ENCODE assay signal across 20 mouse cellular contexts in genomic region chr16:17556907-17557306, GRCm38 (mm10). TPM values are rescaled to one million over a fixed set of nuclear protein-coding genes. Genes with fewer than 3 reads are reported as not detected.
"Had no signal": no experiment of that assay in that cellular context is flagged by ENCODE, and none has a peak within 500 bp of the region (broad histone marks: within the 10 kb centered on the region; RNA-seq: fewer than 3 reads in every experiment).

No protein-coding gene starts in this region.

- H3K36me3 ChIP-seq: liver, embryonic 15.5 days; lung, embryonic 15.5 days; midbrain, embryonic 13.5 days; midbrain, embryonic 15.5 days; neural tube, embryonic 12.5 days; stomach, embryonic 15.5 days had no signal

- DNase-seq: liver, postnatal 0 days; lung, adult 2 months; lung, postnatal 14 days; lung, postnatal 36 days; right cerebral cortex, postnatal 14 days; thymus, adult 18-20 months; thymus, postnatal 14 days; thymus, postnatal 36 days had no signal

- H3K27ac ChIP-seq: liver, embryonic 15.5 days; lung, embryonic 15.5 days; macrophage; midbrain, embryonic 13.5 days; midbrain, embryonic 15.5 days; neural tube, embryonic 12.5 days; stomach, embryonic 15.5 days; stomach, postnatal 0 days had no signal

- H3K4me2 ChIP-seq: liver, embryonic 15.5 days; lung, embryonic 15.5 days; midbrain, embryonic 11.5 days; midbrain, embryonic 13.5 days; midbrain, embryonic 15.5 days; neural tube, embryonic 12.5 days; stomach, embryonic 15.5 days had no signal

- H3K4me3 ChIP-seq: liver, embryonic 15.5 days; lung, embryonic 15.5 days; megakaryocyte, embryonic 14.5 days; midbrain, embryonic 13.5 days; midbrain, embryonic 15.5 days; neural tube, embryonic 12.5 days; stomach, embryonic 15.5 days had no signal

- H3K9me3 ChIP-seq: liver, embryonic 15.5 days; lung, embryonic 15.5 days; megakaryocyte, embryonic 14.5 days; midbrain, embryonic 13.5 days; midbrain, embryonic 15.5 days; neural tube, embryonic 12.5 days; stomach, embryonic 15.5 days had no signal

- H3K27me3 ChIP-seq: lung, embryonic 15.5 days; stomach, embryonic 15.5 days had no signal

- H3K9ac ChIP-seq: liver, embryonic 15.5 days; liver, postnatal 0 days; lung, embryonic 15.5 days; midbrain, embryonic 13.5 days; midbrain, embryonic 15.5 days; neural tube, embryonic 12.5 days; stomach, embryonic 15.5 days had no signal

- ATAC-seq: liver, postnatal 0 days; lung, postnatal 0 days; midbrain, embryonic 13.5 days; midbrain, embryonic 15.5 days had no signal

RNA-seq across cellular contexts. Expression of gene Lrrc74b, which starts 4.1 kb away (rescaled TPM):
- polyA plus RNA-seq: liver, embryonic 15.5 days; macrophage; spleen, adult 2 months had no signal
